Comparison of ENCODE assay signal across 8 mouse cellular contexts in the genomic region with DNA sequence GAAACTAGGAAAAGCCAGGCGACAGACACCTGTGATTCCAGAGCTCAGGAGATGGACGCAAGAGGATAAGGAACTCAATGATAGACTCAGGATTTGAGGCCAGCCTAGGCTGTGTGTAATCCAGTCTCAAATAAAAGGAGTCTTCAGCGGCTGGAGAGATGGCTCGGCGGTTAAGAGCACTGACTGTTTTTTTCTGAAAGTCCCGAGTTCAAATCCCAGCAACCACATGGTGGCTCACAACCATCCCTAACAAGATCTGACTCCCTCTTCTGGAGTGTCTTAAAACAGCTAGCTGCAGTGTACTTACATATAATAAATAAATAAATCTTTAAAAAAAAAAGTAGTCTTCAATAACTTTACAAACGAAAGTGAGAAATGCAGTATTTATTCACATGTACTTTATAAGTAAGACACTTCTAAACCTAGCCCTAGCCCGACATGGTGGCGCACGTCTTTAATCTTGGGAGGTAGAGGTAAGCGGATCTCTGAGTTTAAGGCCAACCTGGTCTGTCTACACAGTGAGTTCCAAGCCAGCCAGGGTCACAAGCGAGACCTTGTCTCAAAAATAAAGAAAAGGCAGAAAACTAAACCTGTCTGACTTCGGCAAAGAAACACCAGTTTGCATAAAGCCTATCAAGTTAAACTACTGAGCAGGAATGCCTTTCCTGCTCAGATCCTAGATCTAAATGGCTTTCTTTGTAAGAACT. TPM values are rescaled to one million over a fixed set of nuclear protein-coding genes. Genes with fewer than 3 reads are reported as not detected.
DNase-seq lines count a peak whose midpoint lies in the region; ATAC-seq and TF ChIP-seq lines count a peak whose summit lies in the region.

No protein-coding gene starts in this region.

- H3K9me3 ChIP-seq in forebrain, embryonic 13.5 days (replicated peaks): no peaks in the 10 kb centered on the region

- H3K36me3 ChIP-seq in forebrain, embryonic 13.5 days (ENCODE audit: poor library complexity, severe bottlenecking): no peaks in the 10 kb centered on the region
- H3K36me3 ChIP-seq in kidney, adult 2 months (ENCODE audit: control insufficient read depth, insufficient read depth, low read length): no peaks in the 10 kb centered on the region
- no peaks in the 10 kb centered on the region for H3K36me3 ChIP-seq in macrophage (ENCODE audit: inconsistent target)

- no peaks in the 10 kb centered on the region for H3K27me3 ChIP-seq in forebrain, embryonic 13.5 days
- no peaks in the 10 kb centered on the region for H3K27me3 ChIP-seq in kidney, adult 2 months (replicated peaks; ENCODE audit: control insufficient read depth, insufficient read depth, low read length)

- no peaks in the 10 kb centered on the region for H3K4me1 ChIP-seq in bone marrow, adult 2 months (ENCODE audit: control insufficient read depth, insufficient read depth, low read length)
- H3K4me1 ChIP-seq in forebrain, embryonic 13.5 days: peaks cover 27% of the 10 kb centered on the region
- H3K4me1 ChIP-seq in kidney, adult 2 months (ENCODE audit: control insufficient read depth, insufficient read depth, low read length): peaks cover 19% of the 10 kb centered on the region; the same call in 1 of the 2 replicates

- peak overlapping the region; percentile 99 for H3K27ac ChIP-seq in bone marrow, adult 2 months (ENCODE audit: control insufficient read depth, insufficient read depth, low read depth, low read length, poor library complexity)
- peak overlapping the region; percentile 96 for H3K27ac ChIP-seq in forebrain, embryonic 13.5 days
- peak overlapping the region; percentile 95 for H3K27ac ChIP-seq in kidney, adult 2 months (ENCODE audit: insufficient read depth, low read depth, low read length)
- peak overlapping the region; percentile 75 for H3K27ac ChIP-seq in macrophage

- H3K4me3 ChIP-seq in bone marrow, adult 2 months (replicated peaks; ENCODE audit: control insufficient read depth, low read depth, low read length): peak overlapping the region; percentile 90
- H3K4me3 ChIP-seq in forebrain, embryonic 13.5 days: peak overlapping the region; percentile 93
- peak overlapping the region; percentile 64 for H3K4me3 ChIP-seq in kidney, adult 2 months (ENCODE audit: insufficient read depth, low read depth, low read length)
- H3K4me3 ChIP-seq in macrophage (ENCODE audit: inconsistent target): peak overlapping the region; percentile 97

- no peak for TF ChIP-seq POLR2A in bone marrow, adult 2 months (IDR thresholded peaks at IDR 0.05; ENCODE audit: borderline replicate concordance, control insufficient read depth, low read depth, low read length)
- TF ChIP-seq POLR2A in kidney, adult 2 months (IDR thresholded peaks at IDR 0.05; ENCODE audit: low read depth, low read length): no peak

- WGBS in bone marrow, adult 2 months: 20% methylated on average over 13 of the region's 13 CpGs
- 32% methylated on average over 13 of the region's 13 CpGs for WGBS in forebrain, embryonic 13.5 days
- WGBS in kidney, adult 2 months: 10% methylated on average over 13 of the region's 13 CpGs
- 32% methylated on average over 13 of the region's 13 CpGs for WGBS in macrophage (ENCODE audit: missing documents)

- TF ChIP-seq CTCF in bone marrow, adult 2 months (IDR thresholded peaks at IDR 0.05; ENCODE audit: control insufficient read depth, insufficient read depth, low read length): no peak
- no peak for TF ChIP-seq CTCF in kidney, adult 2 months (conservative IDR thresholded peaks at IDR 0.05; ENCODE audit: insufficient read depth, insufficient read length, low read depth, low read length)

- peaks cover 56% of the 10 kb centered on the region for H3K79me2 ChIP-seq in macrophage (ENCODE audit: inconsistent target)

- H3K4me2 ChIP-seq in forebrain, embryonic 13.5 days: peak overlapping the region; percentile 79

- ATAC-seq in forebrain, embryonic 13.5 days: no peak

- DNase-seq in heart, adult 8-10 months (ENCODE audit: low spot score): peak; percentile 9
- DNase-seq in heart, postnatal 14 days: no peak
- peak; percentile 42 for DNase-seq in kidney, adult 2 months
- peak; percentile 25 for DNase-seq in thymus, postnatal 14 days
- DNase-seq in layer of hippocampus, adult 11-12 months (ENCODE audit: low spot score): no peak

- peak overlapping the region; percentile 89 for H3K9ac ChIP-seq in forebrain, embryonic 13.5 days

- intact Hi-C loops in heart, postnatal 14 days (cut with DNase I): no loop called here

RNA-seq across cellular contexts. Expression of a gene that starts 1.1 kb away (rescaled TPM):
- 10 to 100 TPM; 22.3 to 30.7 (median 25.0) TPM for total RNA-seq in heart, adult 8-10 months (2022)
- 10 to 100 TPM; 40.6 to 43.6 TPM for total RNA-seq in heart, postnatal 14 days (2021)
- 8.2 and 14.1 TPM in 2 replicates for polyA plus RNA-seq in bone marrow, adult 2 months (2011; ENCODE audit: insufficient read depth, insufficient read length, low replicate concordance, missing spikeins)
- 41.3 and 46.3 TPM in 2 replicates for polyA plus RNA-seq in forebrain, embryonic 13.5 days (2015; fragmentation: Nextera tagmentation; extraction: Ambion mirVana)
- polyA plus RNA-seq in kidney, adult 2 months (2012; rRNA removed): 10.9 and 13.5 TPM in 2 replicates
- 100 to 1,000 TPM; 195 to 331 (median 253) TPM for total RNA-seq in macrophage (2018; cell fraction: chromatin; rRNA removed)
- total RNA-seq in macrophage (2018; cell fraction: cytosol; rRNA removed): 10 to 100 TPM; 29.6 to 55.7 (median 38.3) TPM
- 100 to 1,000 TPM in 24 of 26 experiments, 10 to 100 TPM in 2; 98.9 to 270 (median 163) TPM for total RNA-seq in macrophage (2018; cell fraction: nucleus; rRNA removed)
- 30.5 to 53.0 TPM (median 38.3 TPM) in 3 replicates for polyA plus RNA-seq in macrophage (2018)

RNA-seq across cellular contexts. Expression of a gene that starts 58.1 kb away (rescaled TPM):
- 10 to 100 TPM; 47.5 to 59.2 (median 53.3) TPM for total RNA-seq in heart, adult 8-10 months (2022)
- total RNA-seq in heart, postnatal 14 days (2021): 10 to 100 TPM; 45.3 to 49.5 TPM
- polyA plus RNA-seq in bone marrow, adult 2 months (2011; ENCODE audit: insufficient read depth, insufficient read length, low replicate concordance, missing spikeins): 14.0 and 17.3 TPM in 2 replicates
- 37.6 and 43.5 TPM in 2 replicates for polyA plus RNA-seq in forebrain, embryonic 13.5 days (2015; fragmentation: Nextera tagmentation; extraction: Ambion mirVana)
- 19.2 and 24.9 TPM in 2 replicates for polyA plus RNA-seq in kidney, adult 2 months (2012; rRNA removed)
- 100 to 1,000 TPM in 24 of 26 experiments, 10 to 100 TPM in 2; 82.3 to 373 (median 211) TPM for total RNA-seq in macrophage (2018; cell fraction: chromatin; rRNA removed)
- 100 to 1,000 TPM in 21 of 26 experiments, 10 to 100 TPM in 5; 73.1 to 272 (median 146) TPM for total RNA-seq in macrophage (2018; cell fraction: cytosol; rRNA removed)
- total RNA-seq in macrophage (2018; cell fraction: nucleus; rRNA removed): 100 to 1,000 TPM; 123 to 444 (median 305) TPM
- 64.1 to 120 TPM (median 88.4 TPM) in 3 replicates for polyA plus RNA-seq in macrophage (2018)

Comparison
In these comparisons a context has a peak if more than half of its experiments do, and no peak if none do; other contexts are left out.
1. DNase-seq: peak in heart, adult 8-10 months (single experiment), kidney, adult 2 months (single experiment) and thymus, postnatal 14 days (single experiment); none in heart, postnatal 14 days (0 of 2) and layer of hippocampus, adult 11-12 months (single experiment).
2. Peak in every context shown above with its lines, with median percentiles within 50 percentile points of each other: H3K27ac ChIP-seq and H3K4me3 ChIP-seq.